Mouse (Mus musculus): ENCODE results near the gene Sema3c. TPM values are rescaled to one million over a fixed set of nuclear protein-coding genes. Genes with fewer than 3 reads are reported as not detected.

Sema3c gene
- polyA plus RNA-seq, 3 experiments from 2014 or later, result 0.21 TPM; not detected in 2

Other genes with a start within 250 kb of the Sema3c start
- gene Speer4f2, start 201.1 kb upstream of the Sema3c start, polyA plus RNA-seq (2017; shearing (Covaris generic)), result not detected
- not detected for gene Speer4f1, start 98.2 kb upstream of the Sema3c start, polyA plus RNA-seq (2017; shearing (Covaris generic))

Measured in inflammation-experienced regulatory T-cells, adult 6 months (primary cell).